Mouse (Mus musculus) mouse embryonic stem cell (cell line): ENCODE measurements around the gene Isl1.

Experiments
- in situ Hi-C, 2 experiments: fragments of 300-500 bp; cut with MboI; formaldehyde crosslinking; loops; 1 replicate in 1 of 2; 3 replicates in 1 of 2; pipeline ENCODE4 v1.14.3; 2019 to 2020; ENCODE audit warnings: low sequenced_read_pairs in 2 of 2, low pct_unique_long_range_greater_than_20kb in 1 of 2, mixed read lengths in 1 of 2; ENCODE audit not compliant: unreplicated experiment in 1 of 2

Isl1 gene

GRCm38 (mm10) chr13:116298641-116299170 is 10.8 kb downstream of the Isl1 start:
- in situ Hi-C loops = no loop called here

- in situ Hi-C loops = no loop called here
These were observed 11.5 kb downstream of the Isl1 start for GRCm38 (mm10) chr13:116298001-116298400.

GRCm38 (mm10) chr13:116297048-116297811 is 12.3 kb downstream of the Isl1 start:
- in situ Hi-C loops = no loop called here

GRCm38 (mm10) chr13:116295401-116295800 is 14.1 kb downstream of the Isl1 start:
- in situ Hi-C loops = no loop called here

GRCm38 (mm10) chr13:116294734-116295133 is 14.8 kb downstream of the Isl1 start:
- in situ Hi-C loops = no loop called here

GRCm38 (mm10) chr13:116294151-116294461 is 15.4 kb downstream of the Isl1 start:
- in situ Hi-C loops = no loop called here

- in situ Hi-C loops = no loop called here
These were observed 16.0 kb downstream of the Isl1 start for GRCm38 (mm10) chr13:116293301-116294150.

- in situ Hi-C loops = no loop called here
These were observed 19.8 kb downstream of the Isl1 start for GRCm38 (mm10) chr13:116289655-116290054.

- in situ Hi-C loops = no loop called here
These were observed 30.2 kb downstream of the Isl1 start for GRCm38 (mm10) chr13:116279207-116279772.
